Mouse (Mus musculus): ENCODE results near the gene Ppib. TPM values are rescaled to one million over a fixed set of nuclear protein-coding genes. Genes with fewer than 3 reads are reported as not detected.

Gene Ppib
- total and polyA plus RNA-seq, 3 experiments, result 89.9 to 114 (median 113) TPM

DNA sequence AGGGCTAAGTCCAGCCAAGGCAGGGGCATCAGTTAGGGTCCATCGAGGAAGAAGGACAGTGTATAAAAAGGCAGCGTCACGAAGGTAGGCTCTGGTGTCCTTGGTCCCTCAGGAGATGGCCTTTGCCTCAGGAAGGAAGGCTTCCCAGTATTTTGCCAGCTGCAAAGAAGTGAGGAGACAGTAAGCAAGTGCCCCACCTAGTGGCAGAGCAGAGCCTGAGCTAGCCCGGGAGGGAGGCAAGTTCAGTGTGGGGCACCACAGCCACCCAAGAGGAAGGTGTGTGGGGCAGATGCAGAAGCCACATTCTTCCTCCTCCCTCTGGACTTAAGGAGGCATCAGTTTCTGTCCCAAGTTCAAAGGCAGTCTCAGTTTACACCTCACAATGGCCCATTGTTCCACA lies 28.4 kb downstream of the Ppib start:
- H3K4me3 ChIP-seq, result no peak overlapping the region
- intact Hi-C loops (cut with DNase I), result loop anchor here (5.0 kb wide), 1 partner anchor 36 kb away; no protein-coding TSS in a partner anchor
- no peaks in the 10 kb centered on the region for H3K27me3 ChIP-seq (ENCODE audit: control insufficient read depth, insufficient read depth, low read length)
- DNase-seq, result peak; percentile 39 to 61
- no peak for TF ChIP-seq POLR2A (IDR thresholded peaks at IDR 0.05; ENCODE audit: insufficient read depth, low read depth, low read length)
- 0 out of 2 replicates have a peak, but pooled peaks have one; percentile 36 for TF ChIP-seq EP300 (IDR thresholded peaks at IDR 0.05; ENCODE audit: insufficient read depth, low read depth, low read length)
- TF ChIP-seq CTCF (IDR thresholded peaks at IDR 0.05), result peak; percentile 85
- peaks cover 2% of the 10 kb centered on the region; the same call in 1 of the 2 replicates for H3K4me1 ChIP-seq (ENCODE audit: control insufficient read depth, insufficient read depth, low read length)
- WGBS, result 23% methylated on average over 4 of the region's 4 CpGs
- H3K9ac ChIP-seq (ENCODE audit: low read depth, low read length), result no peak overlapping the region
- no peaks in the 10 kb centered on the region for H3K79me2 ChIP-seq (replicated peaks; ENCODE audit: control insufficient read depth, insufficient read depth, low read length)
- no peaks in the 10 kb centered on the region for H3K36me3 ChIP-seq (ENCODE audit: control insufficient read depth, insufficient read depth, low read length)
- H3K27ac ChIP-seq, result no peak overlapping the region

DNA sequence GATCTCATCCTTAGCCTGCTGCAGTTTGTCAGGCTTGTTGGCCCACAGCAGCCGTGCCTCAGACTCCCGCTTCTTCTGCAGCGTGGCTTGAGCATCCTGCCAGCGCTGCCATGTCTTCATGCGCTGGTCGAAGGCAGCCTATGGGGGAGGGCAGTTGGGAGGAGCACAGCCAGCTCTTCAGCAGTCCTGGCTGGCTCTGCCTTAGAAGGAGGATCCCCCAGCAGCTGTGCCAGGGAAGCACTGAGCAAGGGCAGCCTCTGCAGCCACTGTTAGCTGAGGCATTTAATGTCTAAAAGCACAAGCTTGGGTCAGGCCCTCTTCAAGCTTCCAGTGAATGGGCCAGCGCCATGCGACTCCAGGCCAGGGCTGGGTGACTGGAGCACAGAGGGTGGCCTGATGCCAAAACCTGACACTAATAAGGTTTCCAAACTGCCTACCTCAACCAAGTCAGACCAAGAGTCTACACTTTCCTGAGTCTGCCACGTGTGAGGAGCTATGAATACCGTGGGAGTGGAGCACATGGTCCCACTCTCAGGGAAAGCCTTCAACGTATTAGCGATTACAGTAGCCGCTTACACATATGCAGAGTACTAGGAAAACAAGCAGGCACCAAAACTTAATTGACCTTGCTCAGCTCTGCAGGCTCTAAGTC lies 30.7 kb downstream of the Ppib start:
- no peaks in the 10 kb centered on the region; the same call in 1 of the 2 replicates for H3K36me3 ChIP-seq (ENCODE audit: control insufficient read depth, insufficient read depth, low read length)
- DNase-seq, result no peak
- intact Hi-C loops (cut with DNase I), result no loop called here

DNA sequence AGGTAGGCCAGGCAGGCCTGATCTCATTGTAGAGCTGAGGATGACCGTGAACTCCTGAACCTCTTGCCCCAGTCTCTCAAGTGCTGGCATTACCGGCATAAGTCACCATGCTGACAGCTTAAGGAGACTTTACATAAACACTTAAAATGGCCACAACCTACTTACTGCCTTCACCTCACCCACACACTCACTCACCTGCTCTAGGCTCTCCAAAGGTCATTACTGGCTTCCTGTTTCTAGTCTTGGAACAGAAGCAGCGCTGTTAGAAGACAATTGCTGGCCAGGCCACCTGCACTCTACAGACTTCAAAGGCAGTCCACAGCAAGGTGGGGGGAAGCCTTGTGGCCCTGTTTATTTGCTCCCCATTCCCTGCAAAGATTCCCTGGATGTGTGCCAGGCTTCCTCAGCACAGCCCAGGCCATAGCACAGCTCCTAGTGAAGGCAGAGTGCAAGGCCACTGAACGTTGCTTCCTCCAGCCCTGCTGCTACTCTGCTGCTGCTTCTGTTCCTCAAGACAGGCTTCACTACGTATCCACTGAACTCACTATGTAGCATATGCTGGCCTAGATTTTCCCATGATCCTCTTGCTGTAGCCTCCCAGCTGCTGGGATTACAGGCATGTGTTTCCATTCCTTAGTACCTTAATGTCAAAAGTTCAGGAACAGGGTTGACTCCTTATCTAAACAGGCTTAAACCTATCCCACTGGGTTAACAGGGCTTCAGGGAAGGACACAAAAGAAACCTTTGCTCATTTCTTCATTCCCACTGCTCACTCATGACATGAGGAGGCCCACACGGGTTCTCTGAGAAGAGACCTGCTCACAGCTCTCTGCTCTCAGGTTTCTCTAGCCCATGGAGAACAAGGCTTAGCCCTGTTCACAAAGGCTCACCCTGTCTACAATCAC lies 31.6 kb downstream of the Ppib start:
- Histone ChIP-seq H3K36me3 (ENCODE audit: control insufficient read depth, insufficient read depth, low read length) (no peaks in the 10 kb centered on the region; the same call in 1 of the 2 replicates), H3K4me1 (ENCODE audit: control insufficient read depth, insufficient read depth, low read length) (peaks cover 2% of the 10 kb centered on the region; the same call in 1 of the 2 replicates), H3K79me2 (replicated peaks; ENCODE audit: control insufficient read depth, insufficient read depth, low read length) (no peaks in the 10 kb centered on the region), H3K9ac (ENCODE audit: low read depth, low read length) (no peak overlapping the region), H3K27ac (no peak overlapping the region), H3K27me3 (ENCODE audit: control insufficient read depth, insufficient read depth, low read length) (no peaks in the 10 kb centered on the region), H3K4me3 (no peak overlapping the region)
- WGBS, result 66% methylated on average over 6 of the region's 6 CpGs
- intact Hi-C loops (cut with DNase I), result no loop called here
- no peak for DNase-seq
- TF ChIP-seq CTCF (IDR thresholded peaks at IDR 0.05) (no peak), EP300 (IDR thresholded peaks at IDR 0.05; ENCODE audit: insufficient read depth, low read depth, low read length) (no peak)

More for the DNA sequence above, 30.7 kb downstream of the Ppib start:
- Histone ChIP-seq H3K79me2 (replicated peaks; ENCODE audit: control insufficient read depth, insufficient read depth, low read length) (no peaks in the 10 kb centered on the region), H3K9ac (ENCODE audit: low read depth, low read length) (no peak overlapping the region), H3K4me3 (no peak overlapping the region), H3K27ac (no peak overlapping the region), H3K27me3 (ENCODE audit: control insufficient read depth, insufficient read depth, low read length) (no peaks in the 10 kb centered on the region), H3K4me1 (ENCODE audit: control insufficient read depth, insufficient read depth, low read length) (peaks cover 2% of the 10 kb centered on the region; the same call in 1 of the 2 replicates)
- TF ChIP-seq CTCF (IDR thresholded peaks at IDR 0.05) (no peak), POLR2A (IDR thresholded peaks at IDR 0.05; ENCODE audit: insufficient read depth, low read depth, low read length) (no peak), EP300 (IDR thresholded peaks at IDR 0.05; ENCODE audit: insufficient read depth, low read depth, low read length) (no peak)
- 81% methylated on average over 13 of the region's 13 CpGs for WGBS

DNA sequence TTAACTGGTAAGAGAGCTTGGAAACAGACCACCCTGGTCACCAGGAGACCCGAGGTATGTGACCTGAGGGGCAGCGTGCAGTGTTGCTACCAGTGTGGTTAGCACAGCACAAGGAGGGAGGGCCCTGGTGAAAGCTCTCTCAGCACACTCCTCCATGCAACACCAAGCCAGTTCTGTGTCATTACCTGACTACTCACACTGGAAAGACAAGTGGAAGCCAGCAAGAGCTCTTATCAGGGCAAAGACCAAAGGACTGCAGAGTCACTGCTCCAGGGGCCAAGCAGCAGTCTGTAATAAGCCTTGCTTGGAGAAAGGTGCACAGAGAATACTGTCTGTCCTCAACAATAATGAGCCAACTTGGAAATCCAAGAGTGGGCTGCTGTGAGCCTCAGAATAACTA lies 32.6 kb downstream of the Ppib start:
- TF ChIP-seq CTCF (IDR thresholded peaks at IDR 0.05) (no peak), EP300 (IDR thresholded peaks at IDR 0.05; ENCODE audit: insufficient read depth, low read depth, low read length) (no peak), POLR2A (IDR thresholded peaks at IDR 0.05; ENCODE audit: insufficient read depth, low read depth, low read length) (no peak)
- H3K79me2 ChIP-seq (replicated peaks; ENCODE audit: control insufficient read depth, insufficient read depth, low read length), result no peaks in the 10 kb centered on the region
- intact Hi-C loops (cut with DNase I), result no loop called here
- peaks cover 2% of the 10 kb centered on the region; the same call in 1 of the 2 replicates for H3K4me1 ChIP-seq (ENCODE audit: control insufficient read depth, insufficient read depth, low read length)
- H3K27me3 ChIP-seq (ENCODE audit: control insufficient read depth, insufficient read depth, low read length), result no peaks in the 10 kb centered on the region
- H3K9ac ChIP-seq (ENCODE audit: low read depth, low read length), result no peak overlapping the region
- no peaks in the 10 kb centered on the region; the same call in 1 of the 2 replicates for H3K36me3 ChIP-seq (ENCODE audit: control insufficient read depth, insufficient read depth, low read length)
- no peak overlapping the region for H3K4me3 ChIP-seq
- H3K27ac ChIP-seq, result no peak overlapping the region
- WGBS, result 66% methylated on average over 2 of the region's 2 CpGs
- no peak for DNase-seq

DNA sequence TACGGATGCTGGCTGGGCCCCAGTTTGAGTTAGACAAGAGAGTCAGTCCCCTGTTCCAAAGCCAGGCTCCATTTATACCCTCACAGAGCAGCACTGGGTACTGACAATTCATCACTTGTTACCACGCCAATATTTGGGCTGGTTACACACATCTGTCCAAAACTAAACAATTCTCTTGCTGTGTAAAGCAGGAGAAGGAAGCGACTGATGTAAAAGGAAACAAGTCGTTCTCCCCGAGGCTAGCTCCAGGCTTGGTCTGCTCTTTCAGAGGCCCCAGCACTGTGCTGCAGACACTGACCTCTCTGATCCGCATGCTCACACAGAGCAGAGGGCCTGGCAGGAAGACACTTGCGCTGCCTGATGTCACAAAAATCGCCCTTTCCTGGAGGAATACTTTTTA lies 41.6 kb downstream of the Ppib start:
- WGBS, result 82% methylated on average over 8 of the region's 8 CpGs

More for the DNA sequence above, 41.6 kb downstream of the Ppib start:
- H3K4me3 ChIP-seq, result no peak overlapping the region
- H3K27ac ChIP-seq, result no peak overlapping the region
- no peaks in the 10 kb centered on the region for H3K27me3 ChIP-seq (ENCODE audit: control insufficient read depth, insufficient read depth, low read length)
- no peaks in the 10 kb centered on the region for H3K36me3 ChIP-seq (ENCODE audit: control insufficient read depth, insufficient read depth, low read length)
- no peak overlapping the region for H3K9ac ChIP-seq (ENCODE audit: low read depth, low read length)
- intact Hi-C loops (cut with DNase I), result no loop called here
- no peaks in the 10 kb centered on the region for H3K79me2 ChIP-seq (replicated peaks; ENCODE audit: control insufficient read depth, insufficient read depth, low read length)
- no peak for TF ChIP-seq CTCF (IDR thresholded peaks at IDR 0.05)
- no peak for TF ChIP-seq EP300 (IDR thresholded peaks at IDR 0.05; ENCODE audit: insufficient read depth, low read depth, low read length)
- TF ChIP-seq POLR2A (IDR thresholded peaks at IDR 0.05; ENCODE audit: insufficient read depth, low read depth, low read length), result no peak
- no peak for DNase-seq
- H3K4me1 ChIP-seq (ENCODE audit: control insufficient read depth, insufficient read depth, low read length), result no peaks in the 10 kb centered on the region
